Mouse (Mus musculus) limb, embryonic 11.5 days (tissue): ENCODE results near the gene Gsta4. TPM values are rescaled to one million over a fixed set of nuclear protein-coding genes. Genes with fewer than 3 reads are reported as not detected.

Source experiments
- ATAC-seq: fragments of 200-750 bp; cut with Nextera tagmentation; 2 replicates; pipeline ENCODE4 v1.8.0; 2017; ENCODE audit warnings: low read depth; ENCODE audit not compliant: insufficient number of reproducible peaks, low FRiP score, low TSS enrichment
- DNase-seq: peaks from one replicate; pipeline ENCODE4 v3.0.0-alpha.2; 2015; ENCODE audit warnings: low spot score
- H3K27ac ChIP-seq: fragments of 300-500 bp; sonication (generic); replicated peaks from 2 replicates; pipeline ENCODE4 v1.5.1; 2014; ENCODE audit warnings: low read depth, mild to moderate bottlenecking, low read length
- H3K27me3 ChIP-seq: fragments of 300-500 bp; sonication (generic); 2 replicates; pipeline ENCODE4 v1.6.1; 2014; ENCODE audit warnings: mild to moderate bottlenecking, low read length, mixed read lengths; ENCODE audit not compliant: control insufficient read depth, insufficient read depth
- H3K36me3 ChIP-seq: fragments of 300-500 bp; sonication (generic); 2 replicates; pipeline ENCODE4 v1.6.1; 2014; ENCODE audit warnings: mild to moderate bottlenecking, low read length, moderate library complexity, mixed read lengths; ENCODE audit not compliant: control insufficient read depth, insufficient read depth
- H3K4me1 ChIP-seq: fragments of 300-500 bp; sonication (generic); 2 replicates; pipeline ENCODE4 v1.6.1; 2014; ENCODE audit warnings: low read length, mixed read lengths; ENCODE audit not compliant: control insufficient read depth, insufficient read depth
- H3K4me2 ChIP-seq: fragments of 300-500 bp; sonication (generic); 2 replicates; pipeline ENCODE4 v1.6.1; 2014; ENCODE audit warnings: low read depth, mild to moderate bottlenecking, moderate library complexity; ENCODE audit not compliant: severe bottlenecking
- H3K4me3 ChIP-seq: fragments of 300-500 bp; sonication (generic); 2 replicates; pipeline ENCODE4 v1.5.1; 2014; ENCODE audit warnings: low read depth, low read length
- H3K9ac ChIP-seq: fragments of 300-500 bp; sonication (generic); 2 replicates; pipeline ENCODE4 v1.6.1; 2014; ENCODE audit warnings: mild to moderate bottlenecking, low read length
- H3K9me3 ChIP-seq: fragments of 300-500 bp; sonication (generic); 2 replicates; pipeline ENCODE4 v1.6.1; 2016; ENCODE audit warnings: low read length; ENCODE audit not compliant: control insufficient read depth
- WGBS: fragments of 180-500 bp; shearing (Covaris S2); extraction: QIAGEN DNeasy Blood & Tissue Kit; methylation state at CpG from one replicate; pipeline ENCODE4 v1.1.7; 2014; 5-methylcytosine and 5-hydroxymethylcytosine counted together
- polyA plus RNA-seq: library from polyadenylated mRNA; unstranded; fragments of >200 nt; fragmentation: Nextera tagmentation; extraction: Ambion mirVana; gene quantifications from 2 replicates; pipeline ENCODE4 v1.2.1, GENCODE M21; 2014

Gsta4 gene
- polyA plus RNA-seq, 1 experiment from 2014 or later, result 157 TPM

GRCm38 (mm10) chr9:78154211-78154977, 28.2 kb upstream of the Gsta4 start:
- H3K9ac ChIP-seq, result no peak overlapping the region
- no peak for ATAC-seq
- H3K9me3 ChIP-seq, result no peaks in the 10 kb centered on the region
- peaks cover 11% of the 10 kb centered on the region; the same call in 1 of the 2 replicates for H3K36me3 ChIP-seq
- H3K27ac ChIP-seq, result no peak overlapping the region
- DNase-seq, result no peak
- H3K4me3 ChIP-seq, result no peak overlapping the region
- H3K4me1 ChIP-seq, result no peaks in the 10 kb centered on the region
- WGBS, result 88% methylated on average over 11 of the region's 11 CpGs
- H3K4me2 ChIP-seq, result no peak overlapping the region
- no peaks in the 10 kb centered on the region for H3K27me3 ChIP-seq

DNA sequence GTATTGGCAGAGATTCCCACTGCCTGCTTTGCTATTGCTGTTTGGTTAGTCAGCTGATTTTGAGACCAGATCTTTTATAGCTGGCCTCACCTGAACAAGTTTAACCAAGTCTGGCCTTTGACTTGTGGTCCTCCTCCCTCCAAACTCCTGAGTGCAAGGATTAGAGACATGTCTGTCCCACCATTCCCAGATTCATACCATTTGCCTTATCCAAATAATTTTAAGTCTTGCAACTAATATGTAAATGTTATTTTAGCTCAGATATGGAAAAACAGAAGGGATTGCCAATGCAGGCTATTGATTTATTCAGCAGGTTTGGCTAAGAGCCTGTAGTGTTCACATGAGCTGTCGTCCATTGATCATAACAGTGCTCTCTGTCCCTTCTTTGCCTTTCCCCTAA, 25.4 kb upstream of the Gsta4 start:
- Histone ChIP-seq H3K27me3 (no peaks in the 10 kb centered on the region), H3K9ac (no peak overlapping the region), H3K4me3 (no peak overlapping the region), H3K27ac (no peak overlapping the region), H3K36me3 (peaks cover 25% of the 10 kb centered on the region), H3K4me2 (no peak overlapping the region), H3K9me3 (no peaks in the 10 kb centered on the region), H3K4me1 (no peaks in the 10 kb centered on the region)
- ATAC-seq (no peak), DNase-seq (no peak)
- WGBS, result 86% methylated on average over 1 of the region's 1 CpGs

- Histone ChIP-seq H3K4me3 (no peak overlapping the region), H3K9ac (no peak overlapping the region), H3K36me3 (peaks cover 25% of the 10 kb centered on the region), H3K4me1 (no peaks in the 10 kb centered on the region), H3K27ac (no peak overlapping the region), H3K9me3 (no peaks in the 10 kb centered on the region), H3K4me2 (no peak overlapping the region), H3K27me3 (no peaks in the 10 kb centered on the region)
- ATAC-seq (no peak), DNase-seq (no peak)
- 69% methylated on average over 10 of the region's 10 CpGs for WGBS
Observed at GRCm38 (mm10) chr9:78163291-78163690, 19.3 kb upstream of the Gsta4 start.

DNA sequence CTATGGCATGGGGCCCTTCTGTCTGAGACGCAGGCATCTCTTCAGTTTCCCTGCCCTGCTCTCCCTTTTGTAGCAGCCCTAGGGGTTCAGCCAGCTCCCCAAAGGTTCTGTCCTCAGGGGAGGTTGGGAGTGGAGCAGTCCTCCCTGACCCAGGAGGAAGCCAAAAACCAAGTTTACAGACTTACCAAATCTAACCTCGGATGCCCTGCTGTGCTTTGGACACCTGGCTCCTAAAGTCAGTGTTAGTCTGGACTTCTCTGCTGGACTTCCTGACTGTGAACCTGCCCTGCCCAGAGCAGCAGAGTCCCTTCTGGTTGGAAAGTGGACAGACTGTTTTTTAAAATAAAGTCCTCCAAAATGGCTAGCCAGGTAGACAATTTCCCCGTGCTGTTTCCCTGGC, 17.8 kb upstream of the Gsta4 start:
- H3K9me3 ChIP-seq, result no peaks in the 10 kb centered on the region
- DNase-seq (no peak), ATAC-seq (no peak)
- H3K4me3 ChIP-seq, result no peak overlapping the region
- WGBS, result 88% methylated on average over 3 of the region's 3 CpGs
- peaks cover 21% of the 10 kb centered on the region for H3K36me3 ChIP-seq
- no peak overlapping the region for H3K27ac ChIP-seq
- H3K4me2 ChIP-seq, result no peak overlapping the region
- H3K4me1 ChIP-seq, result no peaks in the 10 kb centered on the region
- H3K9ac ChIP-seq, result no peak overlapping the region
- H3K27me3 ChIP-seq, result no peaks in the 10 kb centered on the region

- Histone ChIP-seq H3K9me3 (no peaks in the 10 kb centered on the region), H3K27ac (no peak overlapping the region), H3K4me2 (no peak overlapping the region), H3K27me3 (no peaks in the 10 kb centered on the region), H3K9ac (no peak overlapping the region), H3K4me1 (no peaks in the 10 kb centered on the region), H3K4me3 (no peak overlapping the region), H3K36me3 (peaks cover 19% of the 10 kb centered on the region)
- WGBS, result 94% methylated on average over 6 of the region's 6 CpGs
- no peak for DNase-seq
- ATAC-seq, result no peak
Observed at GRCm38 (mm10) chr9:78165454-78165853, 17.1 kb upstream of the Gsta4 start.

DNA sequence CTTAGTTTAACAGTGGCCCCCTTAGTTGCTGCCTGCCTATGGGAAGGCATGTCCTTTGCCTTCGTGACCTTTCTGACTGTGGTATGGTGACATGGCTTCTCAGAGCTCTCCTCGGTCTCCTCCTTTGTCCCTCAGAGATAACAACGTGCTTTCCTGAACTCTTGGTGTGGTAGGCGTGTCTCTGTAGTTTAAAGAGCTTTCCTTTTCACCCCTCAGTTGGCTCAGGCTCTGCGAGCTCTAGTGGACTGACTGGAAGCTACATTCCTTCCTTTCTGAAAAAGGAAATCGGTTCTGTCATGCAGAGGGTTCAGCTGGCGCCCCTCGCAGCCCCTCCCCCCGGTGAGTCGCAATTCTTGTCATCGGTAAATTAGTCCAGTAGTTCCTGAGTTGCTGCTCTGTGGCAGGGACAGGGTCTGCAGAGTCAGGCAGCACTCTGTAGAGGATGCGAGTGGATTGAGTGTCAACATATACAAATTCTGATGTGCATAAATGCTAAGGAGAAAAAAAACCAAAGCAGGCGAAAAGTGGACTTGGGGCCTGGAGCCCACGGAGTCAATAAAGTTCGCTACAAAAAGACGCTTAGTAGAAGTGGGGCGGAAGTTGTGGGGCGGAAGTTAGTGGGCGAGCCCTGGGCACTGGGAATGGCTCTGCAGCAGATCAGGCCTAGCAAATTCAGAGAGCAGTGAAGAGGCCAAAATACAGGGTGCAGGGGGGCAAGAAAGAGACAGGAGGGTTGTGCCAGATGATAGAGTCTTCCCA, 15.7 kb upstream of the Gsta4 start:
- 82% methylated on average over 19 of the region's 19 CpGs for WGBS
- Histone ChIP-seq H3K27ac (no peak overlapping the region), H3K27me3 (no peaks in the 10 kb centered on the region), H3K4me3 (no peak overlapping the region), H3K4me2 (no peak overlapping the region), H3K4me1 (no peaks in the 10 kb centered on the region), H3K36me3 (peaks cover 9% of the 10 kb centered on the region), H3K9ac (no peak overlapping the region), H3K9me3 (no peaks in the 10 kb centered on the region)
- no peak for ATAC-seq
- DNase-seq, result no peak

DNA sequence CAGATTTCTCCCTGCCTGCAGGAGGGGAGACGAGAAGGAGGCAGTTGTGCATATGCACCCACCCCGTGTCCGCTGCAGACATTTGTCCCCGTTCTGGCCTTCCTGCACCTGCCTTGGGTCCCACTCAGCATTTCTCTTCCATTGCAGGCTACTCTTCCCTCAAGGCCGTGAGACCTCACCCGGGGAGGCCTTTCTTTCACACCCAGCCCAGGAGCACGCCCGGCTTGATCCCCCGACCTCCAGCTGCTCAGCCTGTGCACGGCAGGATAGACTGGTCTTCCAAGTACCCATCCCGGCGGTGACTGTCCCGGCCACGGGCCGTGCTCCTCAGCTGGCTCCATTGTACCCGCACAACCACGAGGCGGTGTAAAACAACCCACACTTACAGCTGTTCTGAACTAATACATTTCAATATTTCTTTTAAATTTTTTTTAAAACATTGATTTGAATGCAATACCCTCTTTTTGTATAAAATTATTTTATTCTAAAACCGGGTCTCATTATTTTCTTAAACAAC, 15.1 kb upstream of the Gsta4 start:
- Histone ChIP-seq H3K36me3 (peaks cover 7% of the 10 kb centered on the region), H3K4me3 (no peak overlapping the region), H3K9ac (no peak overlapping the region), H3K27ac (no peak overlapping the region), H3K9me3 (no peaks in the 10 kb centered on the region), H3K4me2 (no peak overlapping the region), H3K4me1 (no peaks in the 10 kb centered on the region), H3K27me3 (no peaks in the 10 kb centered on the region)
- 0 out of 2 replicates have a peak, but pooled peaks have one; percentile 26 for ATAC-seq
- WGBS, result 90% methylated on average over 19 of the region's 19 CpGs
- DNase-seq, result no peak

DNA sequence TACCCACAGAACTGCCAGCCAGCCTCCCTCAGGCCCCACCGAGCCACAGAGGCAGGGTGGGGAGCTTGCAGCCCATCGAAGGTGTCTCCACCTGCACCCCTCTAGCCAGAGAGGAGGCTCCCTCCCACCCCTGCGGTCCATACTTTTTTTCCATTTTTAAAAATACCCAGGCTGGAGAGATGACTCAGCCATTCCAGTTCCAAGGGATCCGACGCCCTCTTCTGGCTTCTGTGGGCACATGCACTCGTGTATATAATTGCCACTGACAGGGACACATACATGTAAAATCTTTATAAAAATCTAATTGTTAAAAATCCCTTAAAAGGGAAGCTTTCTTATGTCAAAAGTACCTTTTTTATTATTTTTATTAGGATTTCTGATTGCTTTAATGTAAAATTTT, 13.7 kb upstream of the Gsta4 start:
- Histone ChIP-seq H3K27me3 (no peaks in the 10 kb centered on the region), H3K9ac (no peak overlapping the region), H3K9me3 (no peaks in the 10 kb centered on the region), H3K4me2 (no peak overlapping the region), H3K36me3 (peaks cover 7% of the 10 kb centered on the region), H3K4me1 (no peaks in the 10 kb centered on the region), H3K27ac (no peak overlapping the region), H3K4me3 (no peak overlapping the region)
- DNase-seq, result no peak
- 92% methylated on average over 6 of the region's 6 CpGs for WGBS
- no peak for ATAC-seq
